Mouse (Mus musculus) hematopoietic stem cell, adult 5-6 weeks (primary cell): ENCODE results near the gene Zfp329. TPM values are rescaled to one million over a fixed set of nuclear protein-coding genes. Genes with fewer than 3 reads are reported as not detected.

Source experiments
- total RNA-seq: library from RNA; stranded (forward); fragments of 172-1452, 232-1000 nt; gene quantifications from 2 replicates; pipeline ENCODE4 v1.2.3, GENCODE M21; 2017

Gene Zfp329
- total RNA-seq, 1 experiment from 2014 or later, result 11.1 TPM

Other genes starting within 250 kb of the Zfp329 start
- gene Vmn2r53, start 210.1 kb downstream of the Zfp329 start, total RNA-seq, result not detected in 2 replicates
- gene Vmn2r54, start 178.5 kb downstream of the Zfp329 start, total RNA-seq, result not detected in 2 replicates
- gene Vmn2r55, start 133.9 kb downstream of the Zfp329 start, total RNA-seq, result not detected in 2 replicates
- not detected in 2 replicates for gene Vmn2r56, start 83.9 kb downstream of the Zfp329 start, total RNA-seq
- gene Zscan18, start 15.2 kb downstream of the Zfp329 start, total RNA-seq, result 8.2 and 8.9 TPM in 2 replicates
- gene Zfp110, start 15.9 kb upstream of the Zfp329 start, total RNA-seq, result 34.0 and 52.0 TPM in 2 replicates
- gene Zfp128, start 62.3 kb upstream of the Zfp329 start, total RNA-seq, result 5.3 and 6.4 TPM in 2 replicates
- gene Zscan22, start 79.0 kb upstream of the Zfp329 start, total RNA-seq, result 4.1 and 5.8 TPM in 2 replicates
- 1,183 and 1,501 TPM in 2 replicates for gene Rps5, start 103.4 kb upstream of the Zfp329 start, total RNA-seq
- gene Rnf225, start 108.6 kb upstream of the Zfp329 start, total RNA-seq, result 0.50 and 1.2 TPM in 2 replicates
- gene Zfp324, start 147.0 kb upstream of the Zfp329 start, total RNA-seq, result 6.9 and 10.6 TPM in 2 replicates
- gene Zfp446, start 159.0 kb upstream of the Zfp329 start, total RNA-seq, result 3.7 and 6.4 TPM in 2 replicates
- gene Slc27a5, start 179.3 kb upstream of the Zfp329 start, total RNA-seq, result not detected in 2 replicates
- gene Trim28, start 180.3 kb upstream of the Zfp329 start, total RNA-seq, result 478 and 595 TPM in 2 replicates
- gene Zbtb45, start 191.2 kb upstream of the Zfp329 start, total RNA-seq, result 5.4 and 6.9 TPM in 2 replicates
- 165 and 183 TPM in 2 replicates for gene Chmp2a, start 215.9 kb upstream of the Zfp329 start, total RNA-seq
- gene Ube2m, start 219.4 kb upstream of the Zfp329 start, total RNA-seq, result 124 and 146 TPM in 2 replicates
- gene Mzf1, start 235.9 kb upstream of the Zfp329 start, total RNA-seq, result 0.81 and 1.2 TPM in 2 replicates